Mouse (Mus musculus) mouse trophoblast stem cell (cell line): ENCODE data around the gene Apex1.
"Not testable (repeated sequence)": the region's sequence is repeated elsewhere in the genome, so short reads cannot be mapped to it uniquely, and the experiment has no call there.

ENCODE experiments used
- in situ Hi-C, 2 experiments: fragments of 300-500 bp; cut with MseI, MboI; formaldehyde crosslinking; loops; 2 replicates in 1 of 2; 3 replicates in 1 of 2; pipeline ENCODE4 v1.15.1; 2025

Apex1 gene

GRCm38 (mm10) chr14:50927366-50927765, 2.6 kb downstream of the Apex1 start:
- in situ Hi-C loops: no loop called here

DNA sequence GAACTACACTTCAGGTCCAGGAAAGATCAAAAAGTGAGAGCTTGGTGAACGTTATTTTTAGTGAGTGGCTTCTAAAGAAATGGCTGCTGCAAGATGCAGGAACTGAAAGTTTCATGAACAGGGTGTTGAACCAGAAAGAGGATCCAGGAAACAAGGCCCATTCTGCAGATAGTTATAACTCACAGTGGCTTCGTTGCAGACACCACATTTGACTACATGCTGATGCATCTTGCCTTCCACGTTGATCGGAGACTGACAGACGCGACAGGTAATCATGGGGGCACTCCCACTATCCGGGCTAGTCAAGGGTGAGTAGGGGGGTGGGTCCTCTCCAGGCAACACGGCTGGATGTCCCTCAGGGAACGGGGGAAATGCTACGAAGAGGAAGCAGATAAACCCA, 5.2 kb downstream of the Apex1 start:
- in situ Hi-C loops: no loop called here

DNA sequence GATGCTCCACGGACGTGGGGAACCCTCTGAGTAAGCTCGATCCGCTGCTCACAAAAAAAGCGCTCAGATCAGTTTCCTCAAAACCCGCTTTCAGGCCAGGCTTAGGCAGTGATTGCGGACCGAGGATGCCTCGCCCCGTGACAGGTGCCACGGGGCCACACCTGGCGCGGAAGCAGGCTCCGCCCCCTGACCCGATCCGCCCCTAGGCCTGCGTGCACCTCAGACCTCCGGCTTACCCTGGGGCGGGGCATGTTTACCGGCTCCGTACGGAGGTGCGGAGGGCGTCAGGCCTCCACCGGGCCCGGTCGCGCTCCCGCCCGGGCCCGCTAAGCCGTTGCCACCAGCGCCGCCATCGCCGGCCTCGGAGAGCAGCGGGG, 5.6 kb downstream of the Apex1 start:
- in situ Hi-C loops: no loop called here

DNA sequence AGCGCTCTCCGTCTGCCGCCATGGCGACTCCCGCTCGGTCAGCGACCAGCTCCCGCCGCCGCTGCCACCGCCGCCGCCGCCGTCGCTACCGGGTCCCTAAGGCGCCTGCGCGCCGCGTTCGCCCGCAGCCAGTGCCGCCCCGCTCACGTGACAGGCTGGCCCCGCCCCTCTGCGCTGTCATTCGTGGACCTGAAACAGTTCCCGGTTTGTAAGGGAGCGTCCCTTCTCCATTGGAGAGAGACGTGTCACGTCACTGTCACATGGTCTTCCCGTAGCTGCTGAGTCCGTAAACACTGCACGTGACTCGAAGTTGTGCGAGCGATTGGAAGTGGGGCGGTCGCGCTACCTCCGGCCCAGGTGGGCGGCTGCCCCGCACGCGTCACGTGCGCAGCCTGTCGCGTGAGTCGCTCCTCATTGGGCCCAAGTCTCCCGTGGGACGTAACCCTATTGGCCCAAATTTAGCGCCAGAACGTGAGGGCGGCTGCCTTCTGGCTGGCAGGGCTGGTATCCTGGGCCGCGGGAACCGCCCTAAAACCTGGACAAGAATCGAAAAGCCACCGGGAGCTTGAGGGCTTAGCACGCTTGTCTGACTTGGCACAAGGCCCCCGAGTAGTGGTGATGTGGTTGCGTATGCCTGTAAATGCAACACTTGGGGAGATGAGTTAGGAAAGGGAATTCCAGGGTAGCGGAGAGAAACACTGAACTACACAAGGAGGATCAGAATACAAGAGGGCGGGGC, 6.2 kb downstream of the Apex1 start, which contains the start of the genes Pip4p1 and Pnp:
Pip4p1 (minus strand) TSS at position 103 of the 739 bp plus-strand sequence.
Pnp (plus strand) TSS at position 329 of the 739 bp plus-strand sequence.
- in situ Hi-C loops: no loop called here

- in situ Hi-C loops: no loop called here
Measured at GRCm38 (mm10) chr14:50931493-50932020, 6.8 kb downstream of the Apex1 start.

DNA sequence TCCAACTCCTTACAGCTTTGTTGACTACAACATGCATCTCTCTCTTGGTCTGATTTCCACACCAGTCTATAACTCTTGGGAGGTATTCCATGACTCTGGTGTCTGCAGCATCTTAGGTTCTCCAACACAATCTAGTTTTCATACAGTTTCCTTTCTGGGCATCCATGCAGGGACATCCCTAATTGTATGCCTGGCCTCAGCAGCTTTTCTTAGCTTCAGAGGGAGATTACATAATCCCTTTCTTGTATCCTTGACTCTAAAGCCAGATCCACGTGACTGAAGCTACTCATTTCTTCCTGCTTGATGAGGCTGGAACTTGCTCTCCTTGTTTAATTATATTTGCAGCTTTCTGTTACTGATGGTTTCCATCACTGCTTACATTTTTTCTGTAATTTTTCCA, 11.9 kb downstream of the Apex1 start:
- in situ Hi-C loops: no loop called here

- in situ Hi-C loops: no loop called here
Measured at GRCm38 (mm10) chr14:50938119-50938908, 13.5 kb downstream of the Apex1 start.

- in situ Hi-C loops: no loop called here
Measured at GRCm38 (mm10) chr14:50938940-50939339, 14.2 kb downstream of the Apex1 start.

- in situ Hi-C loops: no loop called here
Measured at GRCm38 (mm10) chr14:50943932-50944667, 19.3 kb downstream of the Apex1 start, which contains the start of gene Gm49342. Gm49342 (plus strand) TSS chr14:50944517.

DNA sequence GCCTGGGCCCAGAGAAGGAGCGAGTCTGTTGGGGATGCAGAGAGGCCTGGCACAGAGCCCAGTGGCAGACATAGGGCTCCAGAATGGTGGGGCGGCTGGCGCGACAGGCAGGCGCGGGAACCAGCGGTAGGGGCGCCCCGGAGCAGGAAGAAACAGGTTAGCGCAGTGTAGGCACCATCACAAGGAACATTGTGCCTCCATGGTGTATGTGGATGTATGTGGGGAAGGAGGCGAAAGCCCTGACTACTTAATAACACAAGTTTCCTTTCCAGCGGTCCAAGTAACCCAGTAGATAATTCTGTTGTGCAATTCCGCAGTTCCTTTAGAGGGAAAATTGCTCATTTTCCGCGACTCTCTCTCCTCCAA, 19.9 kb downstream of the Apex1 start:
- in situ Hi-C loops: not testable (repeated sequence)

GRCm38 (mm10) chr14:50945081-50945480, 20.3 kb downstream of the Apex1 start:
- in situ Hi-C loops: not testable (repeated sequence)

DNA sequence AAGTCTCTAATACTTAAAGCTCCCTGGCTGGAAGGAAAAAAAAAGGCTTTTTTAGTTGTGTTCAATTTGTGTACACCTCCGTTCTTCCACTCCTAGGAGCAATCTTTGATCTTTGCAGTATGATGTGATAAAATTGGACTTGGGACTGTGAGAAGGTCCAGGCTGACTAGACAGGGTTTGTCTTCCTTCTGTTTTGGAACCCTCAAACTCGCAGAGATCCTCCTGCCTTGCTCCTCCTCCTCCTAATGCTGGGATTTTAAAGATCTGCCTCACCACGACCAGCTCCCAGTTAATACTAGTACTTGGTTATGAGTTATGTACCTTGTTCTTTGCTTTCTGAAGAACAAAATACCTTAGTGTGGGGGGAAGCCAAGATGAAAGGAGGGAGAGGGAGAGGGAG, 20.8 kb downstream of the Apex1 start:
- in situ Hi-C loops: not testable (repeated sequence)

DNA sequence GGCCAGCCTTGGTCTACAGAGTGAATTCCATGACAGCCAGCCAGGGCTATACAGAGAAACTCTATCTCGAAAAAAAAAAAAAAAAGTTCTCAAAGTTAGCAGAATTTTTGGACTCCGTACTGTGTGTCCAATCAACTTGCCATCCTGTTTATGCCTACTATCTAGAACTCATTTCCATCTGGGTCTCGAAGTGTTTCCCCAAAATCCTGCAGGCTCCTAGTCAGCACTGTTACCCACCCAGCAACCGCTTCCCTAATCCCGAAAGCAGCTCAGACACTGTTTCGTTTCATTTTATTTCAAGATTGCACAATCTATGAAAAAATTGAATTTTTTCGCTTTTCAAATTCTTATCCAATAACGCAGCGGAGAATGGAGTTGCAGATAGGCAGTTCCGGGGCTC, 30.7 kb downstream of the Apex1 start:
- in situ Hi-C loops: no loop called here

DNA sequence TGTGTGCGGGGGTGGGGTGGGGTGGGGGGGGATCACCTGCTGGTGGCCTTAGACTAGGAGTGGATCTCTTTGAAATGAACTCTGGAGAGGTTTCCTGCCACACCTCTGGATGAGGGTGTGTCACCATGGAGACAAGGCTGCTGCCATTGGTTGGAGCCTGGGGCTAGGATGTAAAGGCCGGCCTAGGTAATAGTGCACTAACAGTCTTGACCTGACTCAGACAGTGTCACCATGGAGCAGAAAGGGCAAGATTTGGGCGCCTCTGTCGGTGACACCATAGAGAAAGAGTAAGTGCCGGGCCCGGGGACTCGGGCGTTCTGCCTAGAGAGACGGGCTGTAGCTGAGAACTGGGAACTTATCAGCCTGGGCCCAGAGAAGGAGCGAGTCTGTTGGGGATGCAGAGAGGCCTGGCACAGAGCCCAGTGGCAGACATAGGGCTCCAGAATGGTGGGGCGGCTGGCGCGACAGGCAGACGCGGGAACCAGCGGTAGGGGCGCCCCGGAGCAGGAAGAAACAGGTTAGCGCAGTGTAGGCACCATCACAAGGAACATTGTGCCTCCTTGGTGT, 31.3 kb downstream of the Apex1 start, which contains the start of gene Pnp2:
Pnp2 (plus strand) TSS at position 51 of the 567 bp plus-strand sequence.
- in situ Hi-C loops: not testable (repeated sequence)

DNA sequence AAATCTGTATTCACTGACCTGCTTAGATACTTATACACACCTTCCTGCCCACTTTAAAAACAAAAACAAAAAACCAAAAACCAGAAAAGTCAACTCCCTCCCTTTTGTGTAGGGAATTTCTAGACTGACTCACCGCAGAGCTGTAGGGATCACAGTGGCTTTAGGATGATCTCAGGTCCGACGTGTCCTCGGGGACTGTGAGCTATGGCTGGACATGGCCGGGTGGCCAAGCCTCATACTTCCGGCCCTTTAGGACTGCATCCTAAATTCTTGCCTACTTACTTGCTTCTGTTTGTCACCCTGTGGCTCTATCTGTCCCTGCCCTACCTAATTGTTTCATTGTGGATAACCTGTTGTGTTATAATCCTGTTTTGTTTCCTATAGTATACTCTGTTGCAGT, 32.0 kb downstream of the Apex1 start:
- in situ Hi-C loops: not testable (repeated sequence)

DNA sequence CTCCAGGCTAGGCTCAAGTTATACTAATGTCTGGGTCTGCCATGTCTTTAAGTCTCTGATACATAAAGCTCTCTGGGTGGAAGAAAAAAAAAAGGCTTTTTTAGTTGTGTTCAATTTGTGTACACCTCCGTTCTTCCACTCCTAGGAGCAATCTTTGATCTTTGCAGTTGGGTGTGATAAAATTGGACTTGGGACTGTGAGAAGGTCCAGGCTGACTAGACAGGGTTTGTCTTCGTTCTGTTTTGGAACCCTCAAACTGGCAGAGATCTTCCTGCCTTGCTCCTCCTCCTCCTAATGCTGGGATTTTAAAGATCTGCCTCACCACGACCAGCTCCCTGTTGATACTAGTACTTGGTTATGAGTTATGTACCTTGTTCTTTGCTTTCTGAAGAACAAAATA, 32.4 kb downstream of the Apex1 start:
- in situ Hi-C loops: not testable (repeated sequence)

DNA sequence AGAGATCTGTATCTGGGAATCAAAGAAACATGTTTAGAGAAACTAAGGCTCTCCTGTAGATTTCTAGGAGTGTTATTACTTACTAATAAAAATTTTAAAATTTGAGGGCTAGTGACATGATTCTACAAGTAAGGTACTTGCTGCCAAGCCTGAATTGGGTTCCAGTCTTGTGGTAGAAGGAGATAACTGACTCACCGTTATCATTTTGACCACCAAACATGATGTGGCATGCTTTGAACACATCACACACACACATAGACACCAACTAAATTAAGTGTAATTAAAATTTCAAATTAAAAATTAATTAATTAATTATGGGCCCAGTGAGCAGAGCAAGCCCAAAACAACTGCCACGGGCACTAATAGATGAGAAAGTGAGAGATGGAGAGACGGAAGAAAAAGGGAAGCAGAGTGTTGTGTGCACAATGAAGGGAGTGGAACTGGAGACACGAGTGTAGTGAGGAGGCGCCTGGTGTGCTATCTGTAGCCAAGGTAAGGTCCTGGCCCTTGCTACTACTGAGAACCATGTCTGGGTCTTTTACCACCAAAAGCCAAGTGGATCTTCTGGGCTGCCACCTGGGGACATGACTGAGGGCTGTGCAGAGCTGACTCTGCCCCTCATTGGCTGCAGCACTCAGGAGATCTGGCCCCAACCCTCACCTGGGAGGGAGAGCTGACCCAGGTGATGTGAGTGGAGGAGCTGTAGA, 33.7 kb downstream of the Apex1 start:
- in situ Hi-C loops: not testable (repeated sequence)

- in situ Hi-C loops: no loop called here
Measured at GRCm38 (mm10) chr14:50968216-50968980, 43.6 kb downstream of the Apex1 start.

DNA sequence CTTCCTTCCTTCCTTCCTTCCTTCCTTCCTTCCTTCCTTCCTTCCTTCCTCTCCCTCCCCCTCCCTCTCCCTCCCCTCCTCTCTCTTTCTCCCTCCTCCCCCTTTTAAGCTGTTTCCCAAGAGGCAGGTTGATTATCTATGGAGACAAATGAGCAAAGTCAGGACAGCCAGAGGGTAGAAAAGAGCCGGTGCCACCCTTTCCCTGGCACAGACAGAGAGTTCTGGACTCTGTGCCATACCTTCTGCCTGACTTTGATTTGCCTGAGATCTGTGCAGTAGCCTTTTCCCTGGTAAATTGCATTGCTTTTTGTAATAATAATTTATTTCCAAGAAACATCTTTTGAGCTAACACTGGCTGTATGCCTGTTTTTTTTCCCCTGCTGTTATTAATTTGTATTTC, 44.3 kb downstream of the Apex1 start:
- in situ Hi-C loops: no loop called here
